Mouse (Mus musculus): ENCODE measurements at regions not wholly inside any gene's neighbourhood (a gene's known extent, or its start where the extent isn't known, plus 50 kb on each side); places are given as distances from the start of the nearest gene placed in this dataset.

GRCm38 (mm10) chr3:128280626-128281025 is 384.5 kb upstream of the Fam241a start:
- Histone ChIP-seq H3K27me3 (ENCODE audit: control insufficient read depth, insufficient read depth, low read length) (no peaks in the 10 kb centered on the region), H3K4me2 (replicated peaks) (no peak overlapping the region), H3K9ac (no peak overlapping the region), H3K36me3 (replicated peaks; ENCODE audit: control insufficient read depth, insufficient read depth) (no peaks in the 10 kb centered on the region), H3K4me1 (replicated peaks; ENCODE audit: control insufficient read depth, insufficient read depth, low read length) (no peaks in the 10 kb centered on the region), H3K27ac (no peak overlapping the region), H3K4me3 (replicated peaks; ENCODE audit: low read length) (no peak overlapping the region), H3K9me3 (ENCODE audit: control insufficient read depth, low read length) (no peaks in the 10 kb centered on the region)
- no peak for ATAC-seq (ENCODE audit: low FRiP score)
- WGBS = 95% methylated on average over 4 of the region's 4 CpGs
- no peak for DNase-seq (ENCODE audit: low spot score)

DNA sequence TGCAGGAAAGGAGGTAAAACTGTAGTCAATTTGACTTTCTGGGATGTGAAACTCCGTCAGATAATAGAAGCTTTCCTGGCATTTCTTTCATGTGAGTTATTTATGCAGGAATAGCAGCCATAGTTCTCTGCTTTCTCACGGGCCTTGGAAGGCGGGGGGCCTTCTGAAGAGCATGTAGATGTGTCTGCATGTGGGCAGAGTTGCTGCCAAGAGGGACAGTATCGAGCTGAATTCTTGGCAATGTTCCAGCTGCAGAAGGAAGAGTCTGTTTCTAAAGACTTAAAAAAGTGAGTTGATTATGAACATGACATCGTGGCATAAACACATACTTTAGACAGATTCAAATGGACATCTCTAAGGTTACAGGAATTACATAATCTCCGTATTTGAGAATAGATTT is 374.5 kb upstream of the Fam241a start:
- 49% methylated on average over 6 of the region's 6 CpGs for WGBS
- peak; percentile 32 for DNase-seq (ENCODE audit: low spot score)

GRCm38 (mm10) chr3:128261208-128261607 is 365.1 kb upstream of the Fam241a start:
- Histone ChIP-seq H3K9ac (no peak overlapping the region), H3K27me3 (ENCODE audit: control insufficient read depth, insufficient read depth, low read length) (no peaks in the 10 kb centered on the region), H3K27ac (no peak overlapping the region), H3K4me3 (replicated peaks; ENCODE audit: low read length) (no peak overlapping the region), H3K4me1 (replicated peaks; ENCODE audit: control insufficient read depth, insufficient read depth, low read length) (no peaks in the 10 kb centered on the region), H3K36me3 (replicated peaks; ENCODE audit: control insufficient read depth, insufficient read depth) (no peaks in the 10 kb centered on the region), H3K9me3 (ENCODE audit: control insufficient read depth, low read length) (no peaks in the 10 kb centered on the region), H3K4me2 (replicated peaks) (no peak overlapping the region)
- 86% methylated on average over 2 of the region's 2 CpGs for WGBS
- DNase-seq (ENCODE audit: low spot score) (no peak), ATAC-seq (ENCODE audit: low FRiP score) (no peak)

More for the DNA sequence above, 374.5 kb upstream of the Fam241a start:
- Histone ChIP-seq H3K27me3 (ENCODE audit: control insufficient read depth, insufficient read depth, low read length) (no peaks in the 10 kb centered on the region), H3K4me3 (replicated peaks; ENCODE audit: low read length) (no peak overlapping the region), H3K4me1 (replicated peaks; ENCODE audit: control insufficient read depth, insufficient read depth, low read length) (no peaks in the 10 kb centered on the region), H3K36me3 (replicated peaks; ENCODE audit: control insufficient read depth, insufficient read depth) (no peaks in the 10 kb centered on the region), H3K9me3 (ENCODE audit: control insufficient read depth, low read length) (no peaks in the 10 kb centered on the region), H3K9ac (no peak overlapping the region), H3K27ac (no peak overlapping the region), H3K4me2 (replicated peaks) (no peak overlapping the region)
- ATAC-seq (ENCODE audit: low FRiP score) = no peak

- WGBS = 70% methylated on average over 2 of the region's 2 CpGs
- Histone ChIP-seq H3K4me1 (replicated peaks; ENCODE audit: control insufficient read depth, insufficient read depth, low read length) (no peaks in the 10 kb centered on the region), H3K4me2 (replicated peaks) (no peak overlapping the region), H3K27ac (no peak overlapping the region), H3K36me3 (replicated peaks; ENCODE audit: control insufficient read depth, insufficient read depth) (no peaks in the 10 kb centered on the region), H3K27me3 (ENCODE audit: control insufficient read depth, insufficient read depth, low read length) (no peaks in the 10 kb centered on the region), H3K4me3 (replicated peaks; ENCODE audit: low read length) (no peak overlapping the region), H3K9ac (no peak overlapping the region), H3K9me3 (ENCODE audit: control insufficient read depth, low read length) (no peaks in the 10 kb centered on the region)
- ATAC-seq (ENCODE audit: low FRiP score) = no peak
- DNase-seq (ENCODE audit: low spot score) = no peak
Observed at GRCm38 (mm10) chr3:128247816-128248215, 351.7 kb upstream of the Fam241a start.

DNA sequence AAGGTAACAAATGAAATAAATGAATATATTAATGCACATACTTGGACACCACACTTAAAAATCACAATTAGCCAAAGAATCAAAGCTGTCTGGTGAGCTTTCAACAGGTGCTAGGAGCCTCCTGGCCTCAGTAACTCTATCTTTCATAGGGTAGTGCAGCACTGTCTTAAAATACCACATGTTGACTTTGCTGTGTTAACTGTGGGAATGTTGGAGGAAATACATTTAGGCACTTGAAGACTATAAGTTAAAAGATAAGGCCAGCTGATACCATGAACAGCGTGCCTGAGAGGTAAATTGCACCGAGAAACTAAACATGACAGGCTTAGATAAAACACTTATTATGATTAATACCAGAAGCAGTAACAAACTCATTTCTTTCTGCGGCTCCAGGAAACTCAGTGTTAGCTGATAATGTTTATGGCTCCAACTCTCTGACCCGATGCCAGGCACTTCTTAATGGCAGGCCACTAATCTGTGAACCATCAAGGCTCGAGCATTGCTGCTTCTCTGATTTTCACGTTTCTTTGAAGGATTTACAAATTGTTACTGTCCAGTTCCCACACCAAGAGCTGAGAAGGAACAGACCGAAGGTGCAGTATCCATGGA is 343.8 kb upstream of the Fam241a start:
- no peak for ATAC-seq (ENCODE audit: low FRiP score)
- Histone ChIP-seq H3K4me3 (replicated peaks; ENCODE audit: low read length) (no peak overlapping the region), H3K9ac (no peak overlapping the region), H3K4me1 (replicated peaks; ENCODE audit: control insufficient read depth, insufficient read depth, low read length) (no peaks in the 10 kb centered on the region), H3K27me3 (ENCODE audit: control insufficient read depth, insufficient read depth, low read length) (no peaks in the 10 kb centered on the region), H3K9me3 (ENCODE audit: control insufficient read depth, low read length) (no peaks in the 10 kb centered on the region), H3K27ac (no peak overlapping the region), H3K36me3 (replicated peaks; ENCODE audit: control insufficient read depth, insufficient read depth) (no peaks in the 10 kb centered on the region), H3K4me2 (replicated peaks) (no peak overlapping the region)
- 92% methylated on average over 7 of the region's 7 CpGs for WGBS
- no peak for DNase-seq (ENCODE audit: low spot score)

GRCm38 (mm10) chr3:128230390-128230789 is 334.3 kb upstream of the Fam241a start:
- Histone ChIP-seq H3K4me3 (replicated peaks; ENCODE audit: low read length) (no peak overlapping the region), H3K27me3 (ENCODE audit: control insufficient read depth, insufficient read depth, low read length) (no peaks in the 10 kb centered on the region), H3K9ac (no peak overlapping the region), H3K4me1 (replicated peaks; ENCODE audit: control insufficient read depth, insufficient read depth, low read length) (no peaks in the 10 kb centered on the region), H3K27ac (no peak overlapping the region), H3K4me2 (replicated peaks) (no peak overlapping the region), H3K36me3 (replicated peaks; ENCODE audit: control insufficient read depth, insufficient read depth) (no peaks in the 10 kb centered on the region), H3K9me3 (ENCODE audit: control insufficient read depth, low read length) (no peaks in the 10 kb centered on the region)
- ATAC-seq (ENCODE audit: low FRiP score) (no peak), DNase-seq (ENCODE audit: low spot score) (no peak)
- 80% methylated on average over 5 of the region's 5 CpGs for WGBS

DNA sequence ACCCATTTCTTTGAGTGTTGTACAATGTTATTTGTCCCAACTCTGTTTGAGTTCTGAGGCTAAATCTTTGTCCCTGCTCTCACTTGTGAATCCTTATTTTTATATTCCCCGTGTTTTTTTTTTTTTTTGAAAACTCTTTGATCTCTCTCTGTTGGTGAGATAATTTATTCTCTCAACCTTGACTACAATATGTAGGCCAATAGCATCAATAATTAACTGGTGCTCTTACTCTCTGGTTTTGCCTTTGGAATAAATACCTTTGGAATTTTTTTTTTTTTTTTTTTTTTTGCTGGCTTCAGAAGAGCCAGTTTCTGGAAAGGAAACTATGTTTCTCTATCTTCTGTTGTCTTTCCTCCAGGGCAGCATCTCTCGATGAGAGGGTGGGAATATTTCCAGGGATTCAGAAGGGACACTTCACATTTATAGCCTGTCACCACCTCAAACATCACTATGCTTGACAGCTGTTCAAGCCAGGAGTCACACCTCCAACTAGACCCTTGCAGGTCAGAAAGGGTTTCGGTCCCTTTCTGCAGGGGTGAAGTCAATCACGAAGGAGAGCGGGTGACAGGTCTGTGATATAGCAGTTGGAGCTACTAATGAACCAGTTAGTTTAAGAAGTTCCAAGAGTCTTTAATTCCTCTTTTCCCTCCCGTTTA is 330.9 kb upstream of the Fam241a start:
- Histone ChIP-seq H3K4me2 (replicated peaks) (no peak overlapping the region), H3K4me1 (replicated peaks; ENCODE audit: control insufficient read depth, insufficient read depth, low read length) (no peaks in the 10 kb centered on the region), H3K27me3 (ENCODE audit: control insufficient read depth, insufficient read depth, low read length) (no peaks in the 10 kb centered on the region), H3K4me3 (replicated peaks; ENCODE audit: low read length) (no peak overlapping the region), H3K27ac (no peak overlapping the region), H3K36me3 (replicated peaks; ENCODE audit: control insufficient read depth, insufficient read depth) (no peaks in the 10 kb centered on the region), H3K9ac (no peak overlapping the region), H3K9me3 (ENCODE audit: control insufficient read depth, low read length) (no peaks in the 10 kb centered on the region)
- WGBS = 72% methylated on average over 6 of the region's 6 CpGs
- no peak for ATAC-seq (ENCODE audit: low FRiP score)
- no peak for DNase-seq (ENCODE audit: low spot score)

GRCm38 (mm10) chr3:128226503-128226902 is 330.4 kb upstream of the Fam241a start:
- H3K9me3 ChIP-seq (ENCODE audit: control insufficient read depth, low read length) = no peaks in the 10 kb centered on the region
- H3K27me3 ChIP-seq (ENCODE audit: control insufficient read depth, insufficient read depth, low read length) = no peaks in the 10 kb centered on the region
- no peaks in the 10 kb centered on the region for H3K36me3 ChIP-seq (replicated peaks; ENCODE audit: control insufficient read depth, insufficient read depth)
- no peak overlapping the region for H3K4me3 ChIP-seq (replicated peaks; ENCODE audit: low read length)
- no peak for DNase-seq (ENCODE audit: low spot score)
- no peak overlapping the region for H3K27ac ChIP-seq
- 83% methylated on average over 6 of the region's 6 CpGs for WGBS
- H3K9ac ChIP-seq = no peak overlapping the region
- H3K4me2 ChIP-seq (replicated peaks) = no peak overlapping the region
- no peak for ATAC-seq (ENCODE audit: low FRiP score)
- H3K4me1 ChIP-seq (replicated peaks; ENCODE audit: control insufficient read depth, insufficient read depth, low read length) = no peaks in the 10 kb centered on the region

DNA sequence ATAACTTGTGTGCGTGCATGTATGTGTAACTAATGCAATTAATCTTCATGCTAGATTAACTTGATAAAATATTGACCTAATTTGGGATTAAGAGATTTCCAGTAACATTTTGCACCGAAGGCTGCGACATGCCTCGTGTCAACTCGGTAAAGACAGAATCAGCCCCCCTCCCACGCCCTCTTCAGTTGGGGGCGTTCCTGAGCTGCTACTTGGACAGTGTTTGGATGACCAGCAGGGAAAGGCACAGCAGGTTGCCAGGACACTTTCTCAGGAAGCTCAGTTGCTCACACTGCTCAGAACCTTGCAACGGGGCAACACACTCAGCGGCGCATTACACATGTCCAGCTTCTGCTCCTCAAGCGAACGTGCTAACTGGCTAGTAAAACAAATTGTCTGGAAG is 326.2 kb upstream of the Fam241a start:
- Histone ChIP-seq H3K4me2 (replicated peaks) (0 out of 2 replicates have a peak overlapping the region, but pooled peaks have one; percentile 4), H3K9me3 (ENCODE audit: control insufficient read depth, low read length) (no peaks in the 10 kb centered on the region), H3K9ac (no peak overlapping the region), H3K36me3 (replicated peaks; ENCODE audit: control insufficient read depth, insufficient read depth) (no peaks in the 10 kb centered on the region), H3K4me3 (replicated peaks; ENCODE audit: low read length) (no peak overlapping the region), H3K4me1 (replicated peaks; ENCODE audit: control insufficient read depth, insufficient read depth, low read length) (no peaks in the 10 kb centered on the region), H3K27ac (no peak overlapping the region), H3K27me3 (ENCODE audit: control insufficient read depth, insufficient read depth, low read length) (no peaks in the 10 kb centered on the region)
- 11% methylated on average over 12 of the region's 12 CpGs for WGBS
- ATAC-seq (ENCODE audit: low FRiP score) (peak; percentile 71; the same call in 1 of the 2 replicates), DNase-seq (ENCODE audit: low spot score) (no peak)
